Mouse (Mus musculus): Measurements from ENCODE around the gene Hoxa6. TPM values are rescaled to one million over a fixed set of nuclear protein-coding genes. Genes with fewer than 3 reads are reported as not detected.
A peak's percentile ranks its signal among the peaks of the same experiment; 100 is the strongest.

Hoxa6 gene
- polyA plus RNA-seq, 1 experiment from 2014 or later = 0.95 TPM

DNA sequence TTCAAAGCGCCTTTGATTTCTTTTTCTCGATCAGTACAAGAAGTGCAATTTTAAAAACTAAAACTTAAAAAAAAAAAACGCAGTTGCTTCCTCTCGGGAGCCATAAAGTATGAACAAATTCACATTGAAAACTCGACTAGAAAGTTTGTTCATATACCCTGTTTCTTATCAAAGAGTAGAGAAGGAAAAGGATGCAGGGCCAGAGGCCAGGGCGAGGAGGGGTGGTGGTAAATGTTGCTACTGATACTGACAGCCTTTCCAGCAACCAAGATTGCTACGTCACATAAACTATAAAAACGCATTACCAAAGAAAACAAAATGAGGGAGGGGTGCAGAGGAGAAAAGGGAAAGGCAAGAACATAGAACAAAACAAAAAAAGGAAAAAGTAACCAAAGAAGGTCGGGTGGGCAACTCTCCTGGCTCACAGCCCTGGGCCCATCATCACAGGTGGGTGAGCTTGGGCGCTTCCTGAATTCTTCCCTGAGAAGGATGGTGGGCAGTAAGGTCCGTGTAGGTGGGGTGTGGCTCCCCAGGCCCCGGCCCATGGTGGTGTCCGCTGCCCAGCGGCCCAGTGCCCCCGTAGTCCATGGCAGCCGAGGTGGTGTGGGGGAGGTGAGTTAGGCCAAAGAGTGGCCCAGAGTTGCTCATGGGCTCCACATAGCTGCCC, 38.9 kb downstream of the Hoxa6 start:
- no peaks in the 10 kb centered on the region for H3K36me3 ChIP-seq (ENCODE audit: insufficient read depth, low read length)
- H3K9me3 ChIP-seq (ENCODE audit: low read length) = no peaks in the 10 kb centered on the region
- DNase-seq (ENCODE audit: low spot score) (peak; percentile 44), ATAC-seq (no peak)
- peak overlapping the region; percentile 70 for H3K4me2 ChIP-seq (replicated peaks; ENCODE audit: low read depth, low read length)
- peaks cover 10% of the 10 kb centered on the region; the same call in 1 of the 2 replicates for H3K4me1 ChIP-seq (ENCODE audit: insufficient read depth, low read depth, low read length)
- H3K27ac ChIP-seq (ENCODE audit: low read length) = peak overlapping the region; percentile 90
- H3K9ac ChIP-seq (replicated peaks; ENCODE audit: low read depth) = peak overlapping the region; percentile 56; the same call in 1 of the 2 replicates
- peak overlapping the region; percentile 21; the same call in 1 of the 2 replicates for H3K4me3 ChIP-seq (ENCODE audit: low read depth, low read length)
- no peak for TF ChIP-seq EP300 (IDR thresholded peaks at IDR 0.05)
- no peak for TF ChIP-seq CTCF (IDR thresholded peaks at IDR 0.05)
- H3K27me3 ChIP-seq (replicated peaks; ENCODE audit: insufficient read depth, low read length) = peaks cover 5% of the 10 kb centered on the region; the same call in 1 of the 2 replicates
- 13% methylated on average over 16 of the region's 16 CpGs for WGBS

DNA sequence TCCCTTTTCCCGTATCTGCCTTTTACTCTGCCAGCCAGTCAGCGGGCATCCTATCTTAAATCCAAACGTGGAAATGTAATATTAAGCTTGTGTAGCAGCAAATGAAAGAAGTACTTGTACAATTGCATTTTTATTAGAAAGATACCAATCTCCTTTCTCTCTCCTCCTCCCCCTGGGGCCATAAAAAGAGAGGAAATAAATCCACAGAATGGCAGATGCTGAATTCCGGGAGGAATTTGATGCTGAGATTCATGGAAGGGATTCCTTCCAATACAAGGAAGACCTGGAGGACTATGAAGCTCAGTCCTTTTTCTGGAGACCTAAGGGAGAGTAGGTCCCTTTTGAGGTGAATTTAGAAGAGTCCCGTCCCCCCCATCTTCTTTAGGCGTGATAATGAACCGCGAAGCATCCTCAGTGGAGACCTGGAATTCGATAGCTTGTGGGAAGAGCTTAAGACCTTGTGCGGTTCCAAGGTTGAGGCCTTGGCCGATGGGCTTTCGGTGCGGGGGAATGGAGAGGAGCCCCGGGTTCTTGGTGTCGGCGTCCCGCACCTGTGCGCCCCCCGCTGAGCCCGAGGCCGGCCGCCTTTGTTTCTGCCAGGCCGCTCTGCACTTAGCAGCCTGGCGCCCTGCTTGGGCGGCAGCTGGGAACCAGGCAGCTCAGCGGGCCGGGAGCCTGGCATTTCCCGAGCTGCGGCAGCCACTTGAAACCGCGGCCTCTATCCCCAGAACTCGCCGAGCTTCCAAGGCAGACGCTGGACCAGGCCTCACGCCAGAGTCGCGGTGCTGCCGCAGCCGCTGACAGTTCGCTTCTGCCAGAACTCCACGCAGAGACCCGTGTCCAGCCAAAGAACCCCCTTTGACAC, 40.1 kb downstream of the Hoxa6 start:
- Histone ChIP-seq H3K9ac (replicated peaks; ENCODE audit: low read depth) (peak overlapping the region; percentile 56), H3K4me2 (replicated peaks; ENCODE audit: low read depth, low read length) (peak overlapping the region; percentile 70), H3K36me3 (ENCODE audit: insufficient read depth, low read length) (no peaks in the 10 kb centered on the region), H3K27ac (ENCODE audit: low read length) (peak overlapping the region; percentile 79), H3K4me1 (ENCODE audit: insufficient read depth, low read depth, low read length) (peaks cover 10% of the 10 kb centered on the region; the same call in 1 of the 2 replicates), H3K27me3 (replicated peaks; ENCODE audit: insufficient read depth, low read length) (peaks cover 10% of the 10 kb centered on the region; the same call in 1 of the 2 replicates), H3K4me3 (ENCODE audit: low read depth, low read length) (peak overlapping the region; percentile 30), H3K9me3 (ENCODE audit: low read length) (no peaks in the 10 kb centered on the region)
- WGBS = 7% methylated on average over 42 of the region's 42 CpGs
- DNase-seq (ENCODE audit: low spot score) (no peak), ATAC-seq (no peak)
- no peak for TF ChIP-seq EP300 (IDR thresholded peaks at IDR 0.05)

DNA sequence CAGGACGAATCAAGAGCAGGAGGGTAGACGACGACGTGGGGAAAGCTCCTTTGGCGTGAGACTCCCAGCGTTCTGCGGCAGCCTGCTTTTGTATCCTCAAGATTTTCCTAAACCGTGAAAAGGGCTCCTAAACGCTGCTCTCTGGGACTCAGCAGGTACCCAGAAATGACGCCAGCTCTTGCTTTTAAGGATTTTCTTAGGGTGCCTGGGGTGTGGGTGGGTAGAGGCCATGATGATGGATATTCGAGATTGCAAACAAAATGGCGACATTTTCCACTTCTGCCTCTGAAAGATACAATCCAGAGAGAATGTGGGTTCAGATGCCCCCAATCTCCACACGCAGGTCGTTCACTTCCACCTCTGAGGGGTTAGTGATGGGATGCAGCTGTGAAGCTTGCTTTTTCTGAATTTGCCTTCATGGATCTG, 40.8 kb downstream of the Hoxa6 start:
- H3K9me3 ChIP-seq (ENCODE audit: low read length) = no peaks in the 10 kb centered on the region
- DNase-seq (ENCODE audit: low spot score) (peak; percentile 34), ATAC-seq (no peak)
- peak overlapping the region; percentile 70 for H3K4me2 ChIP-seq (replicated peaks; ENCODE audit: low read depth, low read length)
- peak overlapping the region; percentile 30 for H3K4me3 ChIP-seq (ENCODE audit: low read depth, low read length)
- WGBS = 21% methylated on average over 14 of the region's 14 CpGs
- TF ChIP-seq CTCF (IDR thresholded peaks at IDR 0.05) = no peak
- no peak for TF ChIP-seq EP300 (IDR thresholded peaks at IDR 0.05)
- peaks cover 11% of the 10 kb centered on the region; the same call in 1 of the 2 replicates for H3K27me3 ChIP-seq (replicated peaks; ENCODE audit: insufficient read depth, low read length)
- peak overlapping the region; percentile 56 for H3K9ac ChIP-seq (replicated peaks; ENCODE audit: low read depth)
- H3K27ac ChIP-seq (ENCODE audit: low read length) = peak overlapping the region; percentile 79
- no peaks in the 10 kb centered on the region for H3K36me3 ChIP-seq (ENCODE audit: insufficient read depth, low read length)
- H3K4me1 ChIP-seq (ENCODE audit: insufficient read depth, low read depth, low read length) = peaks cover 10% of the 10 kb centered on the region; the same call in 1 of the 2 replicates

DNA sequence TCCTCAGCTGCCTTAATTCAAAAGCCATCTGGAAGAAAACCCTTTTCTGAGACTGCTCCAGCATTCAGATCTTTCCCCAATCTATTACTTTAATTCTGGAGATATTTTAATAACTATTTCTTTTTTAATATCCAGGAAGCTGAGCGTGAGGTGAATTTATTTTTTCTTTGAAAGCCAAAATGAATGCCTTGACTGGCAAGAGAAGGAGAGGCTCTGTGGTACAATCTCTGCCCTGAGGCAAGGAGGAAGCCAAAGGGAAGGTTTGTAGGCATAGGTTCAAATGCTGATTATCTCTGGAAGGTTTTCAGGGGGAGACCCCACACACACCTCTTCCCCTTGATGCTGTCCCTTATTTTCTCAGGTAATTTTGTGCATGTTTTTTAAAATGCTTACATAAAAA, 41.3 kb downstream of the Hoxa6 start:
- Histone ChIP-seq H3K4me1 (ENCODE audit: insufficient read depth, low read depth, low read length) (peaks cover 10% of the 10 kb centered on the region; the same call in 1 of the 2 replicates), H3K9me3 (ENCODE audit: low read length) (no peaks in the 10 kb centered on the region), H3K27me3 (replicated peaks; ENCODE audit: insufficient read depth, low read length) (peaks cover 11% of the 10 kb centered on the region; the same call in 1 of the 2 replicates), H3K4me2 (replicated peaks; ENCODE audit: low read depth, low read length) (peak overlapping the region; percentile 70), H3K27ac (ENCODE audit: low read length) (peak overlapping the region; percentile 79), H3K4me3 (ENCODE audit: low read depth, low read length) (peak overlapping the region; percentile 30; the same call in 1 of the 2 replicates), H3K36me3 (ENCODE audit: insufficient read depth, low read length) (no peaks in the 10 kb centered on the region), H3K9ac (replicated peaks; ENCODE audit: low read depth) (peak overlapping the region; percentile 56)
- no peak for TF ChIP-seq EP300 (IDR thresholded peaks at IDR 0.05)
- no peak for TF ChIP-seq CTCF (IDR thresholded peaks at IDR 0.05)
- ATAC-seq = no peak
- 25% methylated on average over 1 of the region's 1 CpGs for WGBS
- DNase-seq (ENCODE audit: low spot score) = no peak

DNA sequence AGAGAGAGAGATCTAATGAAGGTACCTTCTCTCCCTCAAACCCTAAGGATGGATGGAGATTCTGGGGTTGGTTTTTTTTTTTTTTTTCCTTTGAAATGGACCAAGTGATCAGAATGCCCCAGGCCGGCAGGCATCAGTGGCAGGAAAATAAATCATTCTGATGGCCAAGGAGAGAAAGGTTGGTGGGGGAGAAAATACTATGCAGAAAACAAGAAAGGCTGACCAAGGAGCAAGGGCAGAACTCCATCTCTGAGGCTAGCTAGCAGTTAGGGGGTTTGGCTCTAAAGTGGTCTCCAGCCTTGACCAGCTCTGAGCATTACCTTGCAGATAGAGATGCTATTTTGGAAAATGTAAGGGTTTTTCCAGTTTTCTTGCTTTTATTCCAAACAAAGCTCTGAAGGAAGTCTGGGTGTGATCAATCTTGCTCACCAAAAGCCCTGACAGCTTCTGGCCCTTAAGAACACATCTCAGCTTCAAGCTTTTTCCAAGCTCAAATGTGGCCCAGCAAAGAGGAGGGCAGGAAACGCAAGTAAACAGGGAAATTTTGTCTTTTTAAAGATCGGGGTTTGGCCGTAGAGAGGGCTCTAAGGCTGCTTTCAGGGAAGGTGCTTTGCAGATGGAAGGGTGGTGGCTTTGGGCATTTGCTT, 42.0 kb downstream of the Hoxa6 start:
- DNase-seq (ENCODE audit: low spot score) = peak; percentile 46
- WGBS = 13% methylated on average over 4 of the region's 4 CpGs
- H3K4me3 ChIP-seq (ENCODE audit: low read depth, low read length) = peak overlapping the region; percentile 30; the same call in 1 of the 2 replicates

More for the DNA sequence above, 42.0 kb downstream of the Hoxa6 start:
- H3K4me1 ChIP-seq (ENCODE audit: insufficient read depth, low read depth, low read length) = peaks cover 10% of the 10 kb centered on the region; the same call in 1 of the 2 replicates
- H3K36me3 ChIP-seq (ENCODE audit: insufficient read depth, low read length) = no peaks in the 10 kb centered on the region
- peaks cover 11% of the 10 kb centered on the region; the same call in 1 of the 2 replicates for H3K27me3 ChIP-seq (replicated peaks; ENCODE audit: insufficient read depth, low read length)
- ATAC-seq = no peak
- H3K27ac ChIP-seq (ENCODE audit: low read length) = peak overlapping the region; percentile 79
- no peak for TF ChIP-seq CTCF (IDR thresholded peaks at IDR 0.05)
- no peak for TF ChIP-seq EP300 (IDR thresholded peaks at IDR 0.05)
- peak overlapping the region; percentile 56; the same call in 1 of the 2 replicates for H3K9ac ChIP-seq (replicated peaks; ENCODE audit: low read depth)
- H3K4me2 ChIP-seq (replicated peaks; ENCODE audit: low read depth, low read length) = peak overlapping the region; percentile 70
- no peaks in the 10 kb centered on the region for H3K9me3 ChIP-seq (ENCODE audit: low read length)
